Mouse (Mus musculus) kidney, embryonic 16.5 days (tissue): ENCODE data around the gene Cnnm1. TPM values are rescaled to one million over a fixed set of nuclear protein-coding genes. Genes with fewer than 3 reads are reported as not detected.
A peak's percentile ranks its signal among the peaks of the same experiment; 100 is the strongest.
"Not testable (repeated sequence)": the region's sequence is repeated elsewhere in the genome, so short reads cannot be mapped to it uniquely, and the experiment has no call there.

ENCODE experiments used
- ATAC-seq: fragments of 200-750 bp; cut with Nextera tagmentation; 2 replicates; pipeline ENCODE4 v1.8.0; 2017; ENCODE audit warnings: moderate TSS enrichment; ENCODE audit not compliant: low FRiP score, low TSS enrichment
- H3K27ac ChIP-seq: fragments of 300-500 bp; sonication (generic); 2 replicates; pipeline ENCODE4 v1.5.1; 2014; ENCODE audit warnings: low read length
- H3K27me3 ChIP-seq: fragments of 300-500 bp; sonication (generic); 2 replicates; pipeline ENCODE4 v1.6.1; 2014; ENCODE audit warnings: low read length, control low read depth, mixed read lengths; ENCODE audit not compliant: insufficient read depth
- H3K36me3 ChIP-seq: fragments of 300-500 bp; sonication (generic); 2 replicates; pipeline ENCODE4 v1.6.1; 2014; ENCODE audit warnings: low read length, control low read depth, mixed read lengths; ENCODE audit not compliant: insufficient read depth
- H3K4me1 ChIP-seq: fragments of 300-500 bp; sonication (generic); 2 replicates; pipeline ENCODE4 v1.6.1; 2014; ENCODE audit warnings: low read length, control low read depth, mixed read lengths; ENCODE audit not compliant: insufficient read depth
- H3K4me2 ChIP-seq: fragments of 300-500 bp; sonication (generic); replicated peaks from 2 replicates; pipeline ENCODE4 v1.6.1; 2014; ENCODE audit warnings: low read depth, low read length
- H3K4me3 ChIP-seq: fragments of 300-500 bp; sonication (generic); 2 replicates; pipeline ENCODE4 v1.5.1; 2014; ENCODE audit warnings: mild to moderate bottlenecking, low read length
- H3K9ac ChIP-seq: fragments of 300-500 bp; sonication (generic); replicated peaks from 2 replicates; pipeline ENCODE4 v1.6.1; 2014; ENCODE audit warnings: low read length
- H3K9me3 ChIP-seq: fragments of 300-500 bp; sonication (generic); 2 replicates; pipeline ENCODE4 v1.6.1; 2016; ENCODE audit warnings: low read length, control low read depth
- WGBS: fragments of 180-500 bp; shearing (Covaris S2); extraction: QIAGEN DNeasy Blood & Tissue Kit; methylation state at CpG from one replicate; pipeline ENCODE4 v1.1.7; 2014; 5-methylcytosine and 5-hydroxymethylcytosine counted together
- polyA plus RNA-seq: library from polyadenylated mRNA; unstranded; fragments of >200 nt; fragmentation: Nextera tagmentation; extraction: Ambion mirVana; gene quantifications from 2 replicates; pipeline ENCODE4 v1.2.1, GENCODE M21; 2015

Gene Cnnm1
- polyA plus RNA-seq, 1 experiment from 2014 or later, result 0.05 TPM

DNA sequence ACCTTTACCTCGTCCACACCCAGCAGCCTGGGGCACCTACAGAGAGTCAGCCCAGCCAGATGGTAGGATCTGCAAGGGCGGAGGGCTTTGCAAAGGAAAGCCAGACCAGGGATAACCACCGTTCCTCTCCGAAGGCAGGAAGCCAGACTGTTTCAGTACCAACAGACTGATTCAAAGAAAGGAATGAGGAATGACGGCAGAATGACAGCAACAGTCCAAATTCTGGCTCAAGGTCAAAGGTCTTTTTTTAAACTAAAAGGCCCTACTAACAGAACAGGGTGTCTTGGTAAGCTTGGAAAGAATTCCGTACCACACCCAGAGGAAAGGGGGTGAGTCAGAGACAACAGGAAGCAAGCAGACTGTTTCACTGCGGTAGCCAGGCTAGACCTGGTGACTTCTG, 58.6 kb downstream of the Cnnm1 start:
- ATAC-seq, result no peak
- no peak overlapping the region for H3K4me2 ChIP-seq
- no peak overlapping the region for H3K4me3 ChIP-seq
- H3K9me3 ChIP-seq, result no peaks in the 10 kb centered on the region
- 0 out of 2 replicates have a peak, but pooled peaks cover 3% of the 10 kb centered on the region for H3K4me1 ChIP-seq
- H3K27ac ChIP-seq, result no peak overlapping the region
- H3K9ac ChIP-seq, result no peak overlapping the region
- H3K36me3 ChIP-seq, result peaks cover 26% of the 10 kb centered on the region
- WGBS, result 87% methylated on average over 7 of the region's 7 CpGs
- H3K27me3 ChIP-seq, result 0 out of 2 replicates have a peak, but pooled peaks cover 12% of the 10 kb centered on the region

DNA sequence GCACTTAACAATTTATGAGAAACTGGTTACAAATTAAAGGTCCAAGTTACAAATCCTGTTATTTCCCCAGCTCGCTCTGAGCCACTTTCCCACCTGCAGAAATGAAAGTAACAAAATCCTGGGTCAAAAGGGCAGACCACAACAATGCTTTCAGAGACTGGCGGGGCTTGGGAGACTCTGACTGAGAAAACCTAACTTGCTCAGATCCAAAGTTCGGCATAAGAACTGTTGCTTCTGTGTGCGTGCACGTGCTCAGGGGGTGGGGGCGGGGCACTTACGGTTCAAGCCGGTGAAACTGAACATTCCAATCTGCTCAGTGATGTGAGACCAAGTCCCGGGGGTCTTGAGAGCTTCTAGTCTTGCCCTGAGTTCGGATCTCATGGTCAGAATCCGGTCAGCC, 62.4 kb downstream of the Cnnm1 start:
- WGBS, result 69% methylated on average over 11 of the region's 11 CpGs

DNA sequence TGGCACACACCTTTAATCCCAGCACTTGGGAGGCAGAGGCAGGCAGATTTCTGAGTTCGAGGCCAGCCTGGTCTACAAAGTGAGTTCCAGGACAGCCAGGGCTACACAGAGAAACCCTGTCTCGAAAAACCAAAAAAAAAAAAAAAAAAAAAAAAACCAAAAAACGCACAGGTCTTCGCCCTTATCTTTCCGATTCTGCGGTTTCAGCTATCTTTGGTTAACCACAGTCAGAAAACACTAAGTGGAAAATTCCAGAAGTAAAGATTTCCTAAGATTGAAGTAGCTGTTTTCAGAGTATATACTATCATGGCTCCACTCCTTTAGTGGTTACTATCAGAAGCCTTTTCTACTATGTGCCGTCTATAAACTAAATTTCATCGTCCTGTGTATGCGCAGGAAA, 63.4 kb downstream of the Cnnm1 start:
- 97% methylated on average over 8 of the region's 9 CpGs for WGBS

More for the DNA sequence above, 62.4 kb downstream of the Cnnm1 start:
- no peak overlapping the region for H3K4me3 ChIP-seq
- no peaks in the 10 kb centered on the region for H3K27me3 ChIP-seq
- no peaks in the 10 kb centered on the region for H3K4me1 ChIP-seq
- no peak overlapping the region for H3K27ac ChIP-seq
- no peak overlapping the region for H3K9ac ChIP-seq
- no peaks in the 10 kb centered on the region for H3K9me3 ChIP-seq
- no peak for ATAC-seq
- H3K4me2 ChIP-seq, result no peak overlapping the region
- H3K36me3 ChIP-seq, result peaks cover 41% of the 10 kb centered on the region

DNA sequence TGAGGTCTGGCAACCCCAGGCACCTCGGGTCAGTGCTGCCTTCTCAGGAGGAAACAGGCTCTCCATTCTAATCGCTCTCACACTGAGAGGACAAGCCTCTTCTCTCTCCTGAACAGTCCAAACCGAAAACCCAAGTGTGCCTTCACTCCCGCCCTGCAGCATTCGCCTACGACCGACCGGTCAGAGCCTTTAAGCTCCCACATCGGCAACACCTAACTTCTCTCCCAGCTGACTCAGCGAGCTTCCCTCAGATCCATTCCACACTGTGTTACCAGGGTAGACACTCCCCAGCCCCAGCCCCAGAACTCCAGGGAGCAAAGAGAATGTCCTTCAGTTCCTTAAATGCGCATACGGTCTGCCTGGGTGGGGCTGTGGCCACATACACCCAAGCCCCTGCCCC, 65.2 kb downstream of the Cnnm1 start:
- H3K4me3 ChIP-seq, result no peak overlapping the region
- no peak for ATAC-seq
- H3K4me1 ChIP-seq, result no peaks in the 10 kb centered on the region
- WGBS, result 89% methylated on average over 12 of the region's 12 CpGs
- H3K36me3 ChIP-seq, result peaks cover 39% of the 10 kb centered on the region
- no peak overlapping the region for H3K9ac ChIP-seq
- H3K27me3 ChIP-seq, result no peaks in the 10 kb centered on the region
- H3K4me2 ChIP-seq, result no peak overlapping the region
- peaks cover 3% of the 10 kb centered on the region; the same call in 1 of the 2 replicates for H3K9me3 ChIP-seq
- no peak overlapping the region for H3K27ac ChIP-seq

More for the DNA sequence above, 63.4 kb downstream of the Cnnm1 start:
- H3K36me3 ChIP-seq, result peaks cover 39% of the 10 kb centered on the region
- H3K4me2 ChIP-seq, H3K9ac ChIP-seq, H3K4me1 ChIP-seq, H3K27ac ChIP-seq, H3K9me3 ChIP-seq, ATAC-seq, H3K27me3 ChIP-seq, H3K4me3 ChIP-seq: not testable (repeated sequence)

DNA sequence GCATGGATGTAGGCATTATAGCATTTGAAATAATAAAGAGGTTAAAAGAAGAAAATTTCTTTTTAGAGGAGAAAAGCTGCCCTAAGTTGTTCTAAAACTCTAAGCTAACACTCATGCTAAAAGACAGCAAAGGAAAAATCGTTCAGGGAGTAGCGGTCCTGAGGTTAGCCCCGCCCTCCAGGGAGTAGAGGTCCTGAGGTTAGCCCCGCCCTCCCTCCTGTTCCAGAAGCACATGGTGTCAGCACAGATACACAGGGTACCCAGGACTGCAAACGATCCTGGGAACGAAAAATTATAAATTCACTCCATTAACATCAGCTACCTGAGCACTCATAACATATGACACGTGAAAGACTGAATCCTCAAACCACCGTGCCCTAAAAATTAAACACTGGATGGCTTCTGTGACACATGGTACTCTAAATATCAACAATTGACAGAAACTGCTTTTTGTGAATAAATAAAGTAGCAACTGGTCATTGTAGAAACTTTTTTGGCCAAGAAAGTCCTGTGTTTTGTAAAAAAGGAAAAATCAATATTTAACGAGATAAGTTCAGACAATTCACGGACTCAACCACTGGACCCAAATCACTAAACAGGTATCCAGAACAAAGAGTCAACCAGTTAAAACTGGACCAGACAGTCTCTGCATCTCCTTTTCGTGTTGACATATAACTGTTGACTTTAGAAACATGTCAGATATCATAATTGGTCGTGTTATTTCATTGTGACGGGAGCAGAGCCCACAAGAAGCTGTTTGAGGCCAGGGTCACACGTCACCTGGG, 70.4 kb downstream of the Cnnm1 start:
- Histone ChIP-seq H3K36me3 (peaks cover 36% of the 10 kb centered on the region), H3K9me3 (peaks cover 3% of the 10 kb centered on the region; the same call in 1 of the 2 replicates), H3K27me3 (no peaks in the 10 kb centered on the region), H3K4me2 (no peak overlapping the region), H3K4me1 (peaks cover 4% of the 10 kb centered on the region; the same call in 1 of the 2 replicates), H3K9ac (no peak overlapping the region), H3K4me3 (no peak overlapping the region), H3K27ac (no peak overlapping the region)
- WGBS, result 91% methylated on average over 14 of the region's 14 CpGs
- ATAC-seq, result no peak

DNA sequence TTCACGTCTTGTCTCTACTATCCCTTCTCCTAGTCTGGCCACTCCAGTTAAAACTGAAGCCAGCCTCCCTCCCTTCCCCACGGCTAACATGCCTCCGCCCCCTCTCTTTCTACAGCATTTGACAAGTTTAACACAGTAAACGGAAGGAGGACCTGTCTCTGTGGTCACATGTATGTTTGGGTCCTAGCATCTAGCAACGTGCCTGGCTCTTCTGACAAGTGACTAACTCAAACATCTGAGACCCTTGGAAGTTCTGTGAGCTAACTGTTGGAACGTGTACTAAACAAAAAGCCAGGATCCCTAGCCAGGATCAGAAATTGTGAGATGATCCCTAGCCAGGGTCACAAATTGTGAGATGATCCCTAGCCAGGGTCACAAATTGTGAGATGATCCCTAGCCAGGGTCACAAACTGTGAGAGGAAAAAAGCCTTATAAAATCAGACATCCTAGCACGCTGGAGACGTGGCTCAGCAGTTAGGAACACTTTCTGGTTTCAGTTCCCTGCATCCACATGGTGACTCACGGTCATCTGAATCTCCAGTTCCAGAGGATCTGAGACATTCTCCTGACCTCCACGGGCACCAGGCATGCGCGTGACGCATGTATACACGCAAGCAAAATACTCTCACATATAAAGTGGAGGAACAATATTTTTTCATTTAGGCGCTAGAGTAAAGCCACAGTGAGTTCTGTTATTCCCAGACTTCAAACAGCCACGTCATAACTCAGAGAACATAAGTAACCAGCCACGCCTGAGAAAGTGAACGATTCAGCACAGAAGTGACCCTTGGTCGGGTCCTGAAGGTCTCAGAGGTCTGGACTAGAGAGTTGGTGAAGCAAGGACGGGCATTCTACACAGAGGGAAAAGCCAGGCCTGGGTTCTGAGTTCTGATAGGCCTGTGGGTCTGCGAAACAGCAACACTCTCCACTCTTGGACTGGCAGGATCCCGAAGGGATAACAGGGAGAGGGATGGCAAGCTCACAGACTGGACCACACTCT, 71.7 kb downstream of the Cnnm1 start:
- H3K27ac ChIP-seq, result 0 out of 2 replicates have a peak overlapping the region, but pooled peaks have one; percentile 24
- no peaks in the 10 kb centered on the region for H3K27me3 ChIP-seq
- H3K9ac ChIP-seq, result no peak overlapping the region
- H3K4me3 ChIP-seq, result no peak overlapping the region
- no peak overlapping the region for H3K4me2 ChIP-seq
- peaks cover 3% of the 10 kb centered on the region; the same call in 1 of the 2 replicates for H3K9me3 ChIP-seq
- 58% methylated on average over 22 of the region's 22 CpGs for WGBS
- peaks cover 4% of the 10 kb centered on the region; the same call in 1 of the 2 replicates for H3K4me1 ChIP-seq
- H3K36me3 ChIP-seq, result peaks cover 30% of the 10 kb centered on the region
- no peak for ATAC-seq

DNA sequence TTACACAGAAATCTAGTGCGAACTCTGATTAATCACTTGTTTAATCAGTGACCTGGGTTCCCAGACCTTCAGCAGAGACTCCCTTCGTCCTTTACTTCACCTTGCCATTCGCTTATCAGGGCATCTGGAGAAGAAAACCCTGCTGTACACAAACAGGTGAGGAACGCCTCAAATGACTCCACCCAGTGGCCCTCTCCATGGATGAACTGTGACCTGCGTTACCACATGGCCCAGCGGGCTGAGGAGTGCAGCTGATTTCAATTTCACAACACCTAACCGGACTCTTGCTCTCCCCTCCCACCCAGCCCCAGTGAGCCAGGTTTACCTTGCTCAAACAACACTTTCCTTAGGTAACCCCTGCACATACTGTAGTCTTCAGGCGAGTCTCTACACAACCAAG, 73.6 kb downstream of the Cnnm1 start:
- Histone ChIP-seq H3K27ac (no peak overlapping the region), H3K27me3 (no peaks in the 10 kb centered on the region), H3K9ac (no peak overlapping the region), H3K4me2 (no peak overlapping the region), H3K36me3 (peaks cover 26% of the 10 kb centered on the region), H3K4me3 (no peak overlapping the region), H3K4me1 (peaks cover 4% of the 10 kb centered on the region; the same call in 1 of the 2 replicates), H3K9me3 (peaks cover 3% of the 10 kb centered on the region; the same call in 1 of the 2 replicates)
- 70% methylated on average over 8 of the region's 8 CpGs for WGBS
- ATAC-seq, result peak; percentile 27; the same call in 1 of the 2 replicates

DNA sequence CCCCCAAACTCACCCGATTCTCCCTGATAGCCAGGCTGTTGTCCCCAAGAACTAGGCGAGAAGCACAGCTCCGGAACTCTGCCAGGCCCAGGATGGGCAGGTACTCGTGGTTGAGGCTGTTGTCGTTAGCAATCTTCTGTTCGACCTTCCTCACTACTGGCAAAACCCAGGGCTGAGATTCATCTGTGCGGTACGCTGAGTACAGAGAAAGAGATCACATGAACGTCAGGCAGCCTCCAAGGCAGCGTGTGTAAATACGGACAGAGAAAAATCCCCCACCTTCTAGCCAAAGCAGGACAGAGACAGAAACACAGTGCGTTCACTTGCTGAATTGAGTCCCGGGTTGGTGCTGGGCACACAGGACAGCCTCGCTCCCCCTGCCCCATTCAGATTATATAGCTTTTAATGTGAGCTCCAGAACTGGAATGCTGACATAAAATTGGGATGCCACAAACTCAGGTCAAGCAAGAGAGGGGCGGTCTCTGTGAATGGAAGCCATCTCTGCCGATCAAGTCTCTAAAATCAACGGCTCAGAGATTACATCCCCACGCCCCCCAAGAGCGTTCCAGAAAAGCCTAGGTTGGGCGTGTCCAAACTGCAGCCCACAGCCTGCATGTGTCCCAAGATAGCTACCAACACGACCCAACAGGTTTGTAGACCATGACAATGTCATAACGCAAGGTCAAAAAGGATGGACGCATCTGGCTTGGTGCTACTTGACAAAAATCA, 75.6 kb downstream of the Cnnm1 start:
- 85% methylated on average over 23 of the region's 23 CpGs for WGBS
- ATAC-seq, result no peak
- no peak overlapping the region for H3K4me3 ChIP-seq
- H3K4me1 ChIP-seq, result peaks cover 10% of the 10 kb centered on the region
- peaks cover 16% of the 10 kb centered on the region for H3K36me3 ChIP-seq
- H3K4me2 ChIP-seq, result no peak overlapping the region
- no peak overlapping the region for H3K27ac ChIP-seq
- no peaks in the 10 kb centered on the region for H3K9me3 ChIP-seq
- no peak overlapping the region for H3K9ac ChIP-seq
- H3K27me3 ChIP-seq, result no peaks in the 10 kb centered on the region

DNA sequence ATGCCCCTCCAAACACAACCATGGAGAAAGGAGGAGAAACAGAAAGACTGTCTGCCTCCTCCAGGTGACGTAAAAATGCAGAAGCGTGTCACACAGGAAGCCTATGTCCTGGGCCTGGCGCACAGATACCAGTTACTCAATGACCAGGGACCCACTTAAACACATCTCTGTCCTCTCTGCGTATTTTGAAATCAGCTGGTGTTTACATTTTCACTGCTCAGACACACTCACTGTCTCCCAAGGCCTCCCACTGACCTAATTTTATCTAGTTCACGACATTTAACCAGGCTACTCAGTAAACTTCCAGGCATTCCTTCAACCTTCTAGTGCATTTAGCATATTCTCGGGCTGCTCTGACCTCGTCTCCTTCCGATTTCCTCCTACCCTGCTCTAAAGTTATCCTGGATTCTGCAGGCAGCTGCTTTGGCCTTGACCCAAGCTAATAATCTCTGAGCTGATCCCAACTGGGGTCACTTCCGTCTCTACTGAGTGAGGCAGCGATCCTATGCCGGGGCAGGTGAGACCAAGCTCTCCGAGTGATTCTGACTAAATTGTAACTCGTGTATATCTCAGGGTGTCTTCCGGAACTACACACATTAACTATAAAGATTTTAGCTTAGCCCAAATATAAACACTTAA, 76.3 kb downstream of the Cnnm1 start:
- Histone ChIP-seq H3K27ac (no peak overlapping the region), H3K4me3 (no peak overlapping the region)
- no peak for ATAC-seq

More for the DNA sequence above, 76.3 kb downstream of the Cnnm1 start:
- no peaks in the 10 kb centered on the region for H3K9me3 ChIP-seq
- peaks cover 17% of the 10 kb centered on the region for H3K4me1 ChIP-seq
- H3K27me3 ChIP-seq, result no peaks in the 10 kb centered on the region
- 73% methylated on average over 14 of the region's 14 CpGs for WGBS
- H3K4me2 ChIP-seq, result no peak overlapping the region
- peaks cover 10% of the 10 kb centered on the region for H3K36me3 ChIP-seq
- no peak overlapping the region for H3K9ac ChIP-seq
